Mouse (Mus musculus) G1E (cell line): Measurements from ENCODE around the gene Bloc1s5.

Experiments
- CTCF ChIP-seq: IDR thresholded peaks from 2 replicates; pipeline ENCODE4 v1.5.1; 2012; ENCODE audit warnings: low read depth, low read length, inconsistent platforms, mixed read lengths
- POLR2AphosphoS5 ChIP-seq: IDR thresholded peaks from 2 replicates; pipeline ENCODE4 v1.6.1; 2012; ENCODE audit warnings: low read depth, low read length, inconsistent platforms; ENCODE audit not compliant: insufficient replicate concordance
- TAL1 ChIP-seq: conservative IDR thresholded peaks from 2 replicates; pipeline ENCODE4 v1.6.1; 2012; ENCODE audit warnings: low read depth, low read length, inconsistent platforms, mixed read lengths

- TF ChIP-seq CTCF (no peak), TAL1 (no peak), POLR2AphosphoS5 (no peak)
Observed at GRCm38 (mm10) chr13:38634800-38635269, at the start of gene Bloc1s5.
